Mouse (Mus musculus) frontal cortex, postnatal 25 days (tissue): ENCODE results near the gene Mon2.
A peak's percentile ranks its signal among the peaks of the same experiment; 100 is the strongest.

Experiments used
- DNase-seq, 2 experiments: peaks; one replicate each; pipeline ENCODE4 v3.0.0; 2022; ENCODE audit warnings: low spot score in 2 of 2

Mon2 gene

DNA sequence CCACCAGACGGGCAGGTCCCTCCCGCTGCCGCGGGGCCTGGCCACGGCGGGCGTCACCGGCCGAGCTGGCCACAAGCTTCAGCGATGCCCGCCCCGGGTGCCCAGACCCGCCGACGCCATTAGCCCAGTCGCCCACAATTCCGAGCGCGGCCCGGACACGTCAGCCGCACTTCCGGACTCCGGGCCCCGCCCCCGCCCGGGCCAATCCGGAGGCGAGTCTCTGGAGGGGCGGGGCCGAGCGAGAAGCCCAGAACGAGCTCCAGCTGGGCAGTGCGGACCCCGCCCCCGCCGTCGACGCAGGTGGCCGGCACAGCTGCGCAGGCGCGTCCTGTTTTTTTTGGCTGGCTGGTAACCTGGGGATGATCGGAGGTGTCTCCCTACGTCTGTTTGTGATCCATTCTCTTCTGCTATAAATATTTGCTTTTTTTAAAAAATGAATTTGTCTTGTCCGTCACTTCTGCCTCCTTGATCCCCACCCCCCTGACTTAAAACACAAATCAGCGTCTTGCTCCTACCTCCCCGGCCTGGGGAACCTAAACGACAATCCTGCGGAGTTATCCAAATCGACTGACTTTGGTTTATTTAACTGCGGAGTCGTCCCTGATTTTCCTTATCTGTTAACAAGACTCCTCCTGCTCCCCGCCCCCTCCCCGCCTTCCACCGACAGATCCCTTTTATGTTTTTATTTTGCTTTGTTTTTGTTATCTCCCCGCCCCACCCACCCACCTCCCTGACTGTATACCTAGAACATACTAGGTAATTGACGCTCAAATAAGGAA, at the start of gene Mon2:
TSS of gene Mon2 (minus strand) at position 261 of the 779 bp plus-strand sequence.
- peak; percentile 88 to 96 for DNase-seq

DNA sequence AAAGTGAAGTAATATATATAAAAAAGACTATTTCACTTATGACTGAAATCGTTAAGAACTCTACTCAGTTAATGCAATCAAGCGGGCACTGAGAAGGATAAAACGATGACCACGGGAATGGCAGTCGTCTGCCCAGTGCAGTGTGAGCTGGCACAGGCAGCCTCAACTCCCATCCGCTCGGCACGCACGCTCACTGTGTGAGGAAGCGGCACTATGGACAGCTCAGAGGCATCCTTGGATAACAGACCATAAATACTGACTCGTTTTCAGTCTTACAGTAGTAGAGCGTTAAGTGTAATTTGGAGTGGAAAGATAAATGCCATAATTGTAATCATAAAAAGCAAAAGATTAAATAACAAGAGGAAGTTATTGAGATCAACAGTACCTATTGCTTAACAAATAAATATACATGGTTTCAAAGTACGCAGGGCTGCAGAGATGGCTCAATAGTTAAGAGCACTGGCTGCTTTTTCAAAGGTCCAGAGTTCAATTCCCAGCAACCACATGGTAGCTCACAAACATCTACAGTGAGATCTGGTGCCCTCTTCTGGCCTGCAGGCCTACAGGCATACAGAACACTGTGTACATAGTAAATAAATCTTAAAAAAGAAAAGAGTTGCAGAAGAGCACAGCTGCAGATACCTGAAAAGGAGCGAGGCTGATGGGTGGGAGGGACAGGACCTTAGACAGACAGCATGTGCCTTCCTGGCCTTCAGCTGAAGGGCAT, 44.5 kb upstream of the Mon2 start:
- no peak for DNase-seq

DNA sequence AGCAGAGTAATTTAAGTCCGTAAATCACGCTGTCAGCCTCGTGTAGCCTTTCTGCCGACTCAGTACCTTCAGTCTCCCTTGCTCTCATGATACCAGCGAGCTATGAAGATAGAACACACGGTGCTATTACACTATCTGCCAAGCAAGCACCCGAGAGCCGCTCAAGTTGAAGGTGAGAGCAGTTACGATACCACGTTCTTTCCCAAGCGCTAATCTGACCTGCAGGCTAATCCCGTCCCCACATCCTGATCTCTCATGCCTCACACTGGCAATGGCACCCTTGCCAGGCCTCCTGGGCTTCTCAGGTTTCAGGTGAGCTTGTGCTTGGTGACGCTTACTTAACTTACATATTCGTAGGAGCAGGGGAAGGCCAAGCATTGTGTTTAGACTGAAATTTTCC, 40.6 kb upstream of the Mon2 start:
- no peak for DNase-seq

DNA sequence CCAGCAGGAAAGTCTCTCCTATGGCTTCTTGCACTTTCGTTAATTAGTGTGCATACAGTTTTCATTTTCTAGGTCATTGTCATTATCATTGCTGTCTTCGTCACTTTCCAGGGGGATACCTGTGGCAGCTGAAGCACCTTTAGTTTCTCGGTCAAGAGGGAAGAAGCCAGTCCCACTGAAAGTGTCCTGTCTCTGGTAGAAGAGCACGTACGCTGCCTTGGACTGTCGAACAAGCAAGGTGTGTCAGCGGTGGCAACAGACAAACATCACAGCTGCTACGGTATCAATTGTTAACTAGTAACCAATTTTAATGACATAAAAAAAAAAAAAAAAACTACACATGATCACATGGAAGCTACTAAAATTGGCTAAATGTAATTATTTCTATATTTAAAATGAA, 37.2 kb upstream of the Mon2 start:
- no peak for DNase-seq

DNA sequence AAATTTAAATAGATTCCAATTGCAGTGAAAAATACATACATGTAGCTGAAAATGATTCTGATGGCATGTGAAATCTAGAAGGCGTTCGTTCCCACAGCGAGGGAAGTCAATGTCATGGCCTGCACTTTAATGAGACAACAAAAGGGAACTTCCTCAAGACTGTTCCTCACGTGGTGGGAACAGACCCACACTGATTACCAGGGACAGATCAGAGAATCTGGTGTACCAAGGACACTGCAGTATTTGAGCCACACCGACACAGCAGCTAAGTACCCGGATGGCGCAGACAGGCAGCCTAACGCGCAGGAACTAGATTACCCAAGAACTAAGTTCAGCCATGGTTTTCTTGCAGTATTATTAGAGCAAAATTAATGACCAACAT, 36.5 kb upstream of the Mon2 start:
- DNase-seq, result no peak

DNA sequence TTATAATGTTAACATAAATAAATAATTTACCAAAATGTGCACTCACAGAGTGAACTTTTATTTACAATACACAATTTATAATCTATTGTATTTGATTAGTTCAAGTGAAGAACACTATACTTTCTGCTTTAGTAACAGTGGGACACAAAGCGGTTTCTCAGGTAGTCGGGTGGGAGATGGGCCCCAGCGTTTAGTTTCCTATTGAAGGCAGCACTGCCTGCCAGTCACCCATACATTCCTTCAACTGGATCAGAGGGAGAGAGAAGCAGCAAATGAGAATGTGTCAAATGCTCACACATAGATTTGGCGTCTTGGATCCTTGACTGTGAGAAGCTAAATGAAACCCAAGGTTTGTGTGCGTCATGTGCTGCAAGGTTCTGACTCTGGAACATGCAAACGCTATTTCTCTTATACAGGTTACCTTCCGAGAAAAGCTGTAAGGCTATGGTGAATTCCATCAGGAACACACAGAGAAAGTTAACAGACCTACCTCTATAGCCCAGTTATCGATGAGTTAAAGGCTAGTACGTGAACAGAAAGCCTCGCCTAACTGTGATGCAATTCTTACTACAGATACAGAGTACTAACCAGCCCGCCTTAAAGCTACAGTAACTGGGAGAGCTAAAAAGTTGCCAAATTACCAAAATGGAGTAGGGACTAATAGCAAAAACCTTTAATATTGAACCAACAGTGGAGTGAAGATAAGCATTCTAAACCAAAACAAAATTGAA, 35.9 kb upstream of the Mon2 start:
- DNase-seq, result no peak

DNA sequence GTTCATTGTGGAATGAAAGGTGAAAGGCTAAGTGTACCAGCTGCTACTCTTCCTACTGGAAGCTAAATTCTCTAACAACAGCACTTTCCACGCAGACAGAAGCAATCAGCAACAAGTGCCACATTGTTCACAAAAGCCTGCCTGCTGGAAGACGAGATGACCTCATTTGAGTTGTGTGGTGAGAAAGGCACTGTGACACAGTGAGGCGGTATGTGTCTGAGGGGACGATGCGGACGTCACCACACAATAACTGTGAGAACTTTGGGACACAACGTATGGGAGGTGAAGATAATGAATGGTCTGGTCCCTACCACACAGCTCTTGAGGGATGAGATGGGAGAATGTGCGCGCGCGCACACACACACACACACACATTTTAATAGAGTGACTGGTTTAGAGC, 34.2 kb upstream of the Mon2 start:
- no peak for DNase-seq

DNA sequence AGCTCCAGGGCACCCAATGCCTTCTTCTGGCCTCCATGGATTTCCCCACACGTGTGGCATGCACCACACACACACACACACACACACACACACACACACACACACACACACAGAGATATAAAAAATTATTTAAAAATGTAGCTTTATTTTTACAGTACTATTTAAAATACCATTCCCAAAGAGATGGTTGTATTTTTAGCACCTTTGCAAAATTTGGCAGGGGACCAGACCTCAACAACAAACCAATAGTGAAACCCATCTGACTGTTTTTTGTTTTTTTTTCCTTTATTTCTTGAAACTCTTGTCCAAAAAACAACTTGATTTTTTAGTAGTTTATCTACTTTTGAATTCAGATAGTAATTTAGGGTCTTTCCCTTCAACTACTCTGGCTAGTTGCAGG, 32.2 kb upstream of the Mon2 start:
- DNase-seq, result no peak

DNA sequence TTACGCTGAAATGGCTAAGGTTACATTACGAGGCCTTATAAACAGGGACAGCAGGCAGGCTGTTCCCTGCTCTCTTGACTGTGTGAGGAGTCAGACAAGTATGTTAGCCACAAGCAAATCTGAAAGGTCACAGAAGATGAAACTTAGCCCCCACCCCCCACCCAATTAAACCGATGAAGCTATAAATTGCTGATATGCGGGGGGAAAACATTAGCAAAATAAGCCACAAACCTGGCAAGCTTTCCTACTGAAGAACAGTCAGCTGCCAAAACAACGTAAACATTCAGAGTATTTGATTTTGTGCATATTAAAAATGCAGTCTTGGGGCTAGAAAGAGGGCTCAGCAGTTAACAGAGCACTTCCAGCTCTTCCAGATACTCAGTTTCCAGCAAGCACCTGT, 31.8 kb upstream of the Mon2 start:
- DNase-seq, result no peak

DNA sequence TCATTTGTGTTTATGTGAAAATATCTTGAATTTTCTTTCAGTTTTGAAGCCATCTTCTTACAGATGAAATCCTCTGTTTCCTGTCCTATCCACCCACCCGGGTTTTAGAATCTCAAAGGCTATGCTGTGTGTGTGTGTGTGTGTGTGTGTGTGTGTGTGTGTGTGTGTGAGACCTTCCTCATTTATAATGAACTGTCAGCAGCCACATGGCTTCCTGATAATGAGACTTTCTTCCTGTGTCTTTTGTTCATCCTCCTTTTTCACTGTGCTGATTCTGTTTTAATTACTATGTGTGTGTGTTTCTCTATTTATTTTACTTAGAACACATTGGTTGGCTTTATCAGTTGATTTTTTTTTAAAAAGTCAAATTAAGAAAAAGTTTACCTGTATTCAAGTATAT, 25.0 kb upstream of the Mon2 start:
- no peak for DNase-seq

DNA sequence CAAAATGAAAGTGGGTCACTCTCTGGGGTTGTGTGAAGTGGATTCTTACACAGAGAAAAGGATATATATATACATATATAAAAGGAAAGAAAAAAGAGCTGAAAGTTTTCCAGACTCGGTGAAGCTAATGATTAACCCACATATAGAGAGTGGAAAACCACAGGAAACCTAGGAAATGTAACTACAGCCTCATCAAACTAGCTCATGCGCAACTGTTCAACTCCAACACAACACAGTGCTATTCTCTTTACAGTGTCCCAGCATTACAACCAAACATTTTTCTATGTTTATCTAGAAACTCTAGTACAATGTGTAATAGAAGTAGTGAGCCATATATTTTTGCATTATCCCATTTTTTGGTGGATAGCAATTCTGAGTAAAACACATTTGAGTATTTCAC, 24.3 kb upstream of the Mon2 start:
- no peak for DNase-seq

DNA sequence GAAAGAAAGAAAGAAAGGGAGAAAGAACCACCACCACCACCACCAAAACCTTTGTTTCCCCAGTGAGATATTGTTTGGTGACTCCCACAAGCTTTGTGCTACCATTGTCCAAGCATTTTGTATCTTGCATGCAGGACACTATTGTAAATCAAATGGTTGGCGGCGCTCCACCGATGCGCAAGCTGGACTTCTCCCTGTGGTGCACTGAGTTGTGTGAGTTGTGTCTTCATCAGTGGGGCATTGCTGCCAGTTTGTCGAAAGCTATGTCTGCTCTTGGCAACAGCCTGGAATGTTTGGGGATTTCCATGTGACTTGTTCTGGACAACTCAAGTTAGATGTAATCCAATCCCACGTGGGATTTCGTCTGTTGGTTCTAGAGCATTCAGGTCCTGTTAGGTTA, 18.2 kb upstream of the Mon2 start:
- DNase-seq, result no peak

DNA sequence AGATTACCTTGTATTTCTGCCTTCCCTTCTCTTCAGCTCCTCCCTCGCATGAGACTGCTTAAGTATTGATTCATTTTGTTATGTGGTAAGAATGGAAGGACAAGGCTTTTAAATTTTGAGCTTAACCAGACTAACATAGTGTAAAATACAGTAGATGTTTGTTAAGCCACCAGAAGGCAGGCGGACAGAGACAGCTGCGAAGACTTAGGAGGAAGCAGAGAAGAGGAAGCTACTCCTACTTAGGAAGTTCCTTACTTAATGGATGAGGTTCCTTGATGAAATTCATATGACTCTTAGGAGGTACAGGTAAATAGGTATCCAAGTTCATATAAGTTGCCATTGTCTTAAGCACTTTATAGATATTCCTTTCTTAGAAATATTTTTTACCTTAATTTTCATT, 16.3 kb upstream of the Mon2 start:
- no peak for DNase-seq

DNA sequence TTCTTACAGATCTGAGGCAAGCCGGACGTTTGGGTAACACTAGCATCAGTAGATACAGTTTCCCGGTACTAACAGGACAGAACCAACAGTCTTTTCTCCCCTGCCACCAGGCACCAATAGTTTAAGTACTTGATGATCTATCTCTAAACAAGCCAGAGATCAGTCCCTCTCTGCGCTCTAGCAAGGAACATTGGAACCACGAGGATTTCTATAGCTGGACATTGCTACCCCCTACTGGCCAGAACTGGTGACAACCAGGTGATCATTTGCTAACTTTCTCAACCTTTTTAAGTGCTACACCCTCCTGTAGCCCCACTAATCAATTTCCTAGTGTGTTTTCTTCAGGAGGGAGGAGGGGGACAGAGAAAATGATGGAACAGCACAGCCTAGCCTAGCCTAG, 15.4 kb upstream of the Mon2 start:
- DNase-seq, result peak in 1 of 2 experiments; percentile 44

DNA sequence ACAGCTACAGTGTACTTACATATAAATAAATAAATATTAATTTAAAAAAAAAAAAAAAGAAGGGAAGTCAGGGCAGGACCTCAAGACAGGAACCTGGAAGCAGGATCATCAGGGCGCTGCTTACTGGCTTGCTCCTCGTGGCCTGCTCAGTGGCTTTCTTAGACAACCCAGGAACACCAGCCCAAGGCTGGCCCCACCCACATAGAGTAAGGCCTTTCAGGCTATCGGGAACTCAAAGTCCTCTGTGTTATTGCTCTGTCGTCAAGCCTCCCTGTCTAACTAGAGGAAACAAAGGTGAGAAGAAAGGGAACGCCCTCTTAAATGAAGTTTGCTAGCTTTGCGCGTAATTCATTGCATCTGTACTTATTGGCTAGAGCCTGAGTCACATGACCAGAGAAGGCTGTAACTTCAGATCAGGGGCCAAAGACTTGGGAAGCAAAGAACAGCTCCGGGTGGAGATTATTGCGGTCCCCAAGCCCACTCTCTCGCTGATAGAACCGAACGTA, 13.2 kb upstream of the Mon2 start:
- DNase-seq, result no peak

DNA sequence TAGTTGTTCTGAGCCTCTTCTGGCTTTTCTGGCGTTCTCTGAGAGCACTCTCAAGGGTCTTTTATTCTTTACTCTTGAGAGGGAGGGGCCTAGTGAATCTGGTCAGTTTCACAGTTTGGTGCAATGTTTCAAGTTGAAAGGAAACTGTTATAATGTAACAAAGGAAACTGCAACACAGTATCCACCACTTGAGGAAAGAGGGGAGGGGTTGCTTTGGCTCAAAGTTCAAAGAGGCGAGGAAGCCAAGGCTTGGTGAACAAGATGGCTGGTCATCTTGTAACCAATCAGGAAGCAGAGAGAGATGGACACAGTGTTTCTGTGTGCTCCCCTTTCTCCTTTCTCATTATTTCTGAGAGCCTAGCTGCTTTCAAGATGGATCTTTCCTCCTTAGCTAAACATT, 10.5 kb upstream of the Mon2 start:
- DNase-seq, result no peak

DNA sequence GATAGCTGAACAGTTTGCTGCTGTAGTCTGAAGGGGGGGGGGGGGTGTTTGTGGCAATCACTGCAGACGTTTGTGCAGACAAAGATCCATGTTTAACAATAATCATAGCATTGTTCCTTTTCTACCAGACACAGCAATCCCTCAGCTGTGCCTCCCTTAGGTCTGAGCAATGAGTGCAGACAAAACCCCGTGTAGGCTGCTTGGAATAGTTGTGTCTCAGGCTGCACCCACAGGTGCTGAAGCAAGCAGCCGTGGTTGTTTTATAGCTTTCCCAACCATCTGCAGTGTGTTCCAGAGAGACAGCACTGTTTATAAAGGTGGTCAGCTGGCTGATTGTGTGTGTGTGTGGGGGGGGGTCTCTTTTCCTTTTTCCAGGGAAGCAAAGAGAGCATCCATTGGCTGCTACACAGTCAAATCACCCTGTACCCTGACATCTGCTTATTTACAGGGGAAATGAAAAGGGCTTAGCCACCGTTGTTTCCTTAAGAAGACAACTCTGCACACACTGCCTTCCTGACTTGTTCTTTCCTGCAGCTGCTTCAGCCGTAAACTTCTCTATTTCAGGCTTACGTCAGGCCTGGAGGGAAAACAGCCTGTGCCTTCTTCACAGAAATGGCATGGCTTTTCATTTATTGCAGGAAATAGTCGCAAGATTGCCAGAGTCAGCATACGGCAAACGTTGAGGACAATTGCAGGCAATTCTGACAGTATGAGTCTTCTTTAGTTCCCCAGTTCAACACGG, 8.8 kb upstream of the Mon2 start:
- DNase-seq, result no peak

DNA sequence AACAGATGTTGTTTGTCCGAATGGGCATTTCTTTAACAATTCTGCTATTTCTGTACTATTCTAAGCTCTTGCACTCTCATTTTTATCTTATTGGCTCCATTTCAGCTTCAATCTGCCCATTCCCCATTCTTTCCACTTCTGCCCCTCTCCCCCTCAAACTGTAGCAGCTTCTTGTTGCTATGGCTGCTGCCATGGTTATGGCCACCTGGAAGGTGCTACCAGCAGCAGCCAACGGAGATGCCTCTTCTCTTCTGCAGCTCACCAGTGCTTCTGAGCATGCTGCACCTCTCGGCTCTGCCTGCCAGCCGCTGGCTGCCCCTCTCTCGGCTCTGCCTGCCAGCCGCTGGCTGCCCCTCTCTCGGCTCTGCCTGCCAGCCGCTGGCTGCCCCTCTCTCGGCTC, 8.0 kb upstream of the Mon2 start:
- DNase-seq, result no peak

DNA sequence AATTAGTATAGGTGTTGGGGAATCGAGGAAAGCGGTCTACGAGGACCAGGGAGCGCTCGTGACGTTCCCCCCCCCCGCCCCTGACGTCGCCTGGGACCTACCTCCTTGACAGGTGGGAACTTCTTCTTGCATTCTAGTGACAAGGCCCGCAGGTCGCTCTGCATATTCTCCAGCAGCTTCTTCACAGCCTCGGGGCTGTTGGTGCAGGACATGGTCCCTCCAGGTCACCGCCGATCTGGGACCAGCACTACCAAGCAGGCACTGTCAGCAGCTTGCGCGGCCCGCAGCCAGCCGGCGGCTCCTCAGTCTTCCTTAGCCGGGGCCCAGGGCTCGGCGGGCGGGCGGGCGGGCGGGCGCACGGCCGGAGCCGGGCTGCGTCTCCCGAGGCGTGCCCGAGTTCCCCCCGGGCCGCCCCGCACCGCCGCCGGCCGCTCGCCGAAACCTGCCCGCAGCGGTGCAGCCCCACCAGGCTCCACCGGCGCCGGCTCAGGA, 508 bp downstream of the Mon2 start:
- no peak for DNase-seq

DNA sequence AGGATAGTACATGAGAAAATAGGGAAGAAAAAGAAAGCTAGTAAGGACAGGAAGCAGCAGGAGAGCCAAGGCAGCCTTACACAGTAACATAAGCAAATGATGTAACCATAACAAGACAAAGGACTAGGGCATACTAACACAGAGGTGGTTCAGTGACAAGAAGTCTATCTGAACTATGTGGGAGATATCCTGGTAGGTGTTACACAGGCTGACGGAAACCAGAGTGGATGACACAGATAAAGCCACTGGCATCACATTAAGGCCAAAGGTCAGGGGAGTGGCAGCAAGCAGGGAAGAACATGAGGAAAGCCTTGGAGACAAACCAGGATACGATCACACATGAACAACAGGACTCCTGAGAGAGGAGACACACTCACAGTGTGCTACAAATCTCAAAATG, 4.3 kb downstream of the Mon2 start:
- no peak for DNase-seq

DNA sequence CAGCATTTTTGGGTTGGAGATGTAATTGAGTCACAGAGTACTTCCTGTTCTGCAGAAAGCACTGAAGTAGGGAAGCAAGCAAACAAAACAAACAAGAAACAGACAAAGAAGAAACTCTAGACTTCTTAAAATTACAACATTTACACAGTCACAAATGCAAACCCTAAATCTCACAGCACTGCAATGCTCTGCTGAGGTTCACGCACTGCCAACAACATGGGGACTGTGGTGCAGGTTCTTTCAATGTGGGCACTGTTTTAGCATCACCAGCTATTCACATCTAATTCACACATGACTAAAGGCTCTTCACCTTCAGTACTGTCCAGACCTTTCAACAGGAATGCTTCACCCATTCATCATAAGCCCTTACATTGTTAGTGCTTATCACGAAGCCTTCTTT, 13.3 kb downstream of the Mon2 start:
- DNase-seq, result no peak

DNA sequence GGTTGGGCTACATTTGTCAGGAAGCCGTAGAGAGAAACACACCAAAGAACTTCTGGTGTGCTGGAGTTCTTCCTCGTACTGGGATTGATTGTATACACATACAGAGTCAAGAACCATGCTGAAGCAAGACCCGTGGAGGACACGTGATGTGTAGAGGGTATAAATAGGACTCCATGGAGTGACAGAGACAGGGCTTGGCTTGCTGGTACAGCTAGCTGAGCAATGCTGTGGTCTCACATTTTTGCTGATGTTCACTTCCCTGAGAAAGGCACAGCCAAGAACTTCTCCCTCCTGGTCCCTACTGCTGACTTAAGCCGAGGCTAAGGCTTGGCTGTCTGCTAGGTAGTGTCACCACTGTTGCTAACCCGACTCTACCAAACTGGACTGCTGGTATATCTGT, 15.5 kb downstream of the Mon2 start:
- no peak for DNase-seq
